Mouse (Mus musculus) kidney, adult 2 months (tissue): ENCODE data around the gene 4930544D05Rik. TPM values are rescaled to one million over a fixed set of nuclear protein-coding genes. Genes with fewer than 3 reads are reported as not detected.

Experiments used
- DNase-seq: peaks from one replicate; pipeline ENCODE4 v3.0.0; 2021
- H3K27ac ChIP-seq: fragments of 200-500 bp; 2 replicates; pipeline ENCODE4 v1.5.1; 2012; ENCODE audit warnings: low read depth, low read length, control low read depth, inconsistent platforms; ENCODE audit not compliant: insufficient read depth
- H3K27me3 ChIP-seq: fragments of 200-500 bp; replicated peaks from 2 replicates; pipeline ENCODE4 v1.6.1; 2012; ENCODE audit warnings: mild to moderate bottlenecking, moderate library complexity, low read length, inconsistent platforms; ENCODE audit not compliant: control insufficient read depth, insufficient read depth
- H3K36me3 ChIP-seq: fragments of 200-500 bp; 2 replicates; pipeline ENCODE4 v1.6.1; 2012; ENCODE audit warnings: mild to moderate bottlenecking, moderate library complexity, low read length, inconsistent platforms; ENCODE audit not compliant: control insufficient read depth, insufficient read depth
- H3K4me1 ChIP-seq: fragments of 200-500 bp; 2 replicates; pipeline ENCODE4 v1.6.1; 2011; ENCODE audit warnings: low read length; ENCODE audit not compliant: control insufficient read depth, insufficient read depth
- H3K4me3 ChIP-seq: fragments of 200-500 bp; 2 replicates; pipeline ENCODE4 v1.5.1; 2011; ENCODE audit warnings: mild to moderate bottlenecking, low read depth, low read length, control low read depth; ENCODE audit not compliant: insufficient read depth
- CTCF ChIP-seq: fragments of 200-500 bp; conservative IDR thresholded peaks from 2 replicates; pipeline ENCODE4 v1.5.1; 2011; ENCODE audit warnings: low read depth, mild to moderate bottlenecking, control low read depth, low read length, moderate library complexity, mixed read lengths; ENCODE audit not compliant: insufficient read depth, insufficient read length
- POLR2A ChIP-seq: fragments of 200-500 bp; IDR thresholded peaks from one replicate; pipeline ENCODE4 v1.6.1; 2011; ENCODE audit warnings: low read depth, low read length, control low read depth
- WGBS: fragments of 180-500 bp; shearing (Covaris S2); methylation state at CpG from one replicate; pipeline ENCODE4 v1.1.7; 2018; 5-methylcytosine and 5-hydroxymethylcytosine counted together
- polyA plus RNA-seq: library from polyadenylated mRNA; depleted of rRNA; stranded (reverse); fragments of >200 nt; gene quantifications from 2 replicates; pipeline ENCODE4 v1.2.3, GENCODE M21; 2012; rRNA removed

4930544D05Rik gene
- polyA plus RNA-seq, 1 experiment: not detected

DNA sequence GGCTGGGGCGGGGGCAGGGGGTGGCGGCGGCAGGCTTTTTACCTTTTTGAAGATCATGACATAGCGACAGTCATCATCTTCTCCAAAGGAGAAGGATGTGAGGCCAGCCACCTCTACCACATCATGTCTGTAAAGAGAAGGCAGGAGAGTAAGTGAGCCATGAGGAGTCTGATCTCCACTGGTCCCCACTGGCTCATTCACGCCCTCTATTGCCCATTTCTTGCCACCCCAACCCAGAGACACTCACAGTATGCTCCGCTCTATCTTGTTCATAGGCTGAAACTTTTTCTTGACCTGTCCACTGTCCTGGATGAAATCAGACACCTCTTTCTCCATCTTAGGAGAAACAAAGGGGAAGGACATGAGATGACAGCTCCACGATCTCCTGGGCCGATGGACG, 49.1 kb downstream of the 4930544D05Rik start:
- Histone ChIP-seq H3K27ac (no peak overlapping the region), H3K4me1 (peaks cover 5% of the 10 kb centered on the region; the same call in 1 of the 2 replicates), H3K4me3 (no peak overlapping the region), H3K27me3 (no peaks in the 10 kb centered on the region), H3K36me3 (peaks cover 7% of the 10 kb centered on the region; the same call in 1 of the 2 replicates)
- WGBS: 92% methylated on average over 9 of the region's 9 CpGs
- no peak for DNase-seq
- TF ChIP-seq CTCF: peak; percentile 34; the same call in 1 of the 2 replicates
- no peak for TF ChIP-seq POLR2A

Other genes with a start within 250 kb of the 4930544D05Rik start
- 12.4 and 12.9 TPM in 2 replicates for gene Pelp1, start 205.8 kb upstream of the 4930544D05Rik start, polyA plus RNA-seq
- gene Arrb2, start 183.2 kb upstream of the 4930544D05Rik start, polyA plus RNA-seq: 30.2 and 33.7 TPM in 2 replicates
- gene Med11, start 163.9 kb upstream of the 4930544D05Rik start, polyA plus RNA-seq: 27.0 and 27.9 TPM in 2 replicates
- 11.6 and 12.4 TPM in 2 replicates for gene Zmynd15, start 156.4 kb upstream of the 4930544D05Rik start, polyA plus RNA-seq
- gene Cxcl16, start 155.9 kb upstream of the 4930544D05Rik start, polyA plus RNA-seq: 99.3 and 103 TPM in 2 replicates
- 0.31 TPM in 1 of 2 replicates, not detected in the other for gene Tm4sf5, start 110.6 kb upstream of the 4930544D05Rik start, polyA plus RNA-seq
- 0.15 TPM in 1 of 2 replicates, not detected in the other for gene Vmo1, start 101.2 kb upstream of the 4930544D05Rik start, polyA plus RNA-seq
- gene Gltpd2, start 96.7 kb upstream of the 4930544D05Rik start, polyA plus RNA-seq: 2.8 and 3.3 TPM in 2 replicates
- 335 and 398 TPM in 2 replicates for gene Psmb6, start 90.5 kb upstream of the 4930544D05Rik start, polyA plus RNA-seq
- gene Gm40193, start 82.9 kb upstream of the 4930544D05Rik start, polyA plus RNA-seq: not detected in 2 replicates
- 16.6 and 18.0 TPM in 2 replicates for gene Pld2, start 75.8 kb upstream of the 4930544D05Rik start, polyA plus RNA-seq
- 73.1 and 91.8 TPM in 2 replicates for gene Mink1, start 53.0 kb upstream of the 4930544D05Rik start, polyA plus RNA-seq
- gene Chrne, start 3.4 kb downstream of the 4930544D05Rik start, polyA plus RNA-seq: 0.86 and 1.0 TPM in 2 replicates
- gene Gp1ba, start 23.3 kb downstream of the 4930544D05Rik start, polyA plus RNA-seq: 0.03 TPM in 1 of 2 replicates, not detected in the other
- gene Rnf167, start 31.4 kb downstream of the 4930544D05Rik start, polyA plus RNA-seq: 118 and 123 TPM in 2 replicates
- gene Slc25a11, start 31.6 kb downstream of the 4930544D05Rik start, polyA plus RNA-seq: 281 and 284 TPM in 2 replicates
- gene Pfn1, start 38.8 kb downstream of the 4930544D05Rik start, polyA plus RNA-seq: 686 and 750 TPM in 2 replicates
- gene Eno3, start 41.4 kb downstream of the 4930544D05Rik start, polyA plus RNA-seq: 9.2 and 30.9 TPM in 2 replicates
- gene Spag7, start 53.6 kb downstream of the 4930544D05Rik start, polyA plus RNA-seq: 44.6 and 59.8 TPM in 2 replicates
- gene Camta2, start 72.3 kb downstream of the 4930544D05Rik start, polyA plus RNA-seq: 23.6 and 28.7 TPM in 2 replicates
- gene Inca1, start 84.3 kb downstream of the 4930544D05Rik start, polyA plus RNA-seq: 5.3 and 5.4 TPM in 2 replicates
- gene Kif1c, start 84.7 kb downstream of the 4930544D05Rik start, polyA plus RNA-seq: 91.0 and 94.9 TPM in 2 replicates
- 1.7 and 2.4 TPM in 2 replicates for gene Zfp3, start 148.4 kb downstream of the 4930544D05Rik start, polyA plus RNA-seq
- gene Scimp, start 196.7 kb downstream of the 4930544D05Rik start, polyA plus RNA-seq: 1.7 and 2.4 TPM in 2 replicates
- gene Rabep1, start 228.9 kb downstream of the 4930544D05Rik start, polyA plus RNA-seq: 3.7 and 4.7 TPM in 2 replicates